8 mouse cellular contexts compared by ENCODE assay signal in genomic region chr3:153806077-153806772, GRCm38 (mm10). TPM values are rescaled to one million over a fixed set of nuclear protein-coding genes. Genes with fewer than 3 reads are reported as not detected.
A peak's percentile ranks its signal among the peaks of the same experiment; 100 is the strongest.
DNase-seq lines count a peak whose midpoint lies in the region; ATAC-seq lines count a peak whose summit lies in the region.

No protein-coding gene starts in this region.

- no peak overlapping the region for H3K4me2 ChIP-seq in hindbrain, embryonic 11.5 days (replicated peaks; ENCODE audit: low read depth, low read length)
- peak overlapping the region; percentile 36 for H3K4me2 ChIP-seq in lung, embryonic 15.5 days

- H3K9ac ChIP-seq in hindbrain, embryonic 11.5 days (ENCODE audit: low read depth, low read length) = no peak overlapping the region
- no peak overlapping the region for H3K9ac ChIP-seq in lung, embryonic 15.5 days

- H3K27ac ChIP-seq in hindbrain, embryonic 11.5 days (ENCODE audit: low read depth, low read length) = no peak overlapping the region
- no peak overlapping the region for H3K27ac ChIP-seq in lung, embryonic 15.5 days

- peaks cover 3% of the 10 kb centered on the region; the same call in 1 of the 2 replicates for H3K4me1 ChIP-seq in hindbrain, embryonic 11.5 days (replicated peaks; ENCODE audit: control insufficient read depth, insufficient read depth, low read length)
- H3K4me1 ChIP-seq in lung, embryonic 15.5 days = peaks cover 4% of the 10 kb centered on the region; the same call in 1 of the 2 replicates

- no peaks in the 10 kb centered on the region for H3K27me3 ChIP-seq in hindbrain, embryonic 11.5 days (ENCODE audit: control insufficient read depth, insufficient read depth, low read length)
- no peaks in the 10 kb centered on the region for H3K27me3 ChIP-seq in lung, embryonic 15.5 days

- WGBS in hindbrain, embryonic 11.5 days = 42% methylated on average over 14 of the region's 14 CpGs
- WGBS in lung, embryonic 15.5 days = 29% methylated on average over 14 of the region's 14 CpGs

- peak; percentile 86 for DNase-seq in NIH3T3 (ENCODE audit: low read depth)
- DNase-seq in cerebellum, postnatal 10 days = peak; percentile 99
- peak; percentile 86 to 93 for DNase-seq in frontal cortex, postnatal 10 days (ENCODE audit: low spot score in 2 of 2)
- peak; percentile 98 for DNase-seq in hindbrain, embryonic 11.5 days (ENCODE audit: low spot score)
- DNase-seq in layer of hippocampus, adult 9-10 months (ENCODE audit: low spot score) = peak; percentile 97
- DNase-seq in ovary, postnatal 36 days (ENCODE audit: low spot score) = peak; percentile 90
- peak; percentile 62 to 77 for DNase-seq in thymus, postnatal 10 days (ENCODE audit: low spot score in 2 of 2)

- no peak overlapping the region for H3K4me3 ChIP-seq in hindbrain, embryonic 11.5 days (ENCODE audit: low read depth, low read length)
- H3K4me3 ChIP-seq in lung, embryonic 15.5 days = no peak overlapping the region

- H3K36me3 ChIP-seq in hindbrain, embryonic 11.5 days (ENCODE audit: control insufficient read depth, insufficient read depth, low read length) = no peaks in the 10 kb centered on the region
- no peaks in the 10 kb centered on the region for H3K36me3 ChIP-seq in lung, embryonic 15.5 days

- H3K9me3 ChIP-seq in hindbrain, embryonic 11.5 days (ENCODE audit: control insufficient read depth, low read length) = no peaks in the 10 kb centered on the region
- H3K9me3 ChIP-seq in lung, embryonic 15.5 days = no peaks in the 10 kb centered on the region

- ATAC-seq in hindbrain, embryonic 11.5 days (ENCODE audit: low FRiP score) = peak; percentile 93
- peak; percentile 84 for ATAC-seq in lung, embryonic 15.5 days (ENCODE audit: borderline replicate concordance, extremely low read depth, low FRiP score, low TSS enrichment)

RNA-seq across cellular contexts. Expression of gene Asb17, which starts 37.8 kb away (rescaled TPM):
- 0.25 and 0.86 TPM in 2 replicates for polyA plus RNA-seq in hindbrain, embryonic 11.5 days (2014; fragmentation: Nextera tagmentation; extraction: Ambion mirVana)
- polyA plus RNA-seq in lung, embryonic 15.5 days (2015; fragmentation: Nextera tagmentation; extraction: Ambion mirVana) = 0.05 and 0.08 TPM in 2 replicates
